Mouse (Mus musculus) frontal cortex, adult (tissue): ENCODE measurements around the gene St13.
A peak's percentile ranks its signal among the peaks of the same experiment; 100 is the strongest.
"Not testable (repeated sequence)": the region's sequence is repeated elsewhere in the genome, so short reads cannot be mapped to it uniquely, and the experiment has no call there.

ENCODE experiments used
- ATAC-seq: cut with Nextera tagmentation; 2 replicates; pipeline ENCODE4 v1.9.2; 2017; ENCODE audit warnings: mild to moderate bottlenecking, moderate library complexity, mixed read lengths; ENCODE audit not compliant: low TSS enrichment

The St13 gene

GRCm38 (mm10) chr15:81399638-81400315 lies at the start of gene St13, which contains the start of gene Xpnpep3:
Gene St13 (minus strand): TSS chr15:81400077.
Gene Xpnpep3 (plus strand): TSS chr15:81400138.
- ATAC-seq: peak; percentile 93

- peak; percentile 69 for ATAC-seq
Measured at GRCm38 (mm10) chr15:81448463-81448862, 48.6 kb upstream of the St13 start.

GRCm38 (mm10) chr15:81439236-81439635 lies 39.4 kb upstream of the St13 start:
- no peak for ATAC-seq

- ATAC-seq: no peak
Measured at GRCm38 (mm10) chr15:81438345-81438744, 38.5 kb upstream of the St13 start.

- ATAC-seq: no peak
Measured at GRCm38 (mm10) chr15:81431195-81431594, 31.3 kb upstream of the St13 start.

- no peak for ATAC-seq
Measured at GRCm38 (mm10) chr15:81427947-81428346, 28.1 kb upstream of the St13 start.

- no peak for ATAC-seq
Measured at GRCm38 (mm10) chr15:81425311-81425710, 25.4 kb upstream of the St13 start.

- no peak for ATAC-seq
Measured at GRCm38 (mm10) chr15:81422156-81422681, 22.3 kb upstream of the St13 start.

GRCm38 (mm10) chr15:81421454-81421853 lies 21.6 kb upstream of the St13 start:
- no peak for ATAC-seq

GRCm38 (mm10) chr15:81418065-81418464 lies 18.2 kb upstream of the St13 start:
- no peak for ATAC-seq

- ATAC-seq: not testable (repeated sequence)
Measured at GRCm38 (mm10) chr15:81416763-81417310, 17.0 kb upstream of the St13 start.

GRCm38 (mm10) chr15:81408199-81408598 lies 8.3 kb upstream of the St13 start, which contains the start of gene Dnajb7:
Gene Dnajb7 (minus strand): TSS chr15:81408299.
- ATAC-seq: no peak

GRCm38 (mm10) chr15:81405008-81405407 lies 5.1 kb upstream of the St13 start:
- ATAC-seq: no peak

- no peak for ATAC-seq
Measured at GRCm38 (mm10) chr15:81399297-81399637, 610 bp downstream of the St13 start.

- ATAC-seq: no peak
Measured at GRCm38 (mm10) chr15:81398189-81398588, 1.7 kb downstream of the St13 start.

GRCm38 (mm10) chr15:81394211-81394915 lies 5.5 kb downstream of the St13 start:
- ATAC-seq: no peak

GRCm38 (mm10) chr15:81392997-81393396 lies 6.9 kb downstream of the St13 start:
- ATAC-seq: no peak

- no peak for ATAC-seq
Measured at GRCm38 (mm10) chr15:81386327-81386726, 13.6 kb downstream of the St13 start.

GRCm38 (mm10) chr15:81378845-81379244 lies 21.0 kb downstream of the St13 start:
- no peak for ATAC-seq

GRCm38 (mm10) chr15:81374621-81375020 lies 25.3 kb downstream of the St13 start:
- no peak for ATAC-seq

GRCm38 (mm10) chr15:81370356-81370755 lies 29.5 kb downstream of the St13 start:
- ATAC-seq: no peak

GRCm38 (mm10) chr15:81368601-81369000 lies 31.3 kb downstream of the St13 start:
- ATAC-seq: no peak

GRCm38 (mm10) chr15:81366241-81366640 lies 33.6 kb downstream of the St13 start:
- no peak for ATAC-seq
